Mouse (Mus musculus) heart, adult 8-10 months (tissue): ENCODE results near the gene Sh3bgrl2. TPM values are rescaled to one million over a fixed set of nuclear protein-coding genes. Genes with fewer than 3 reads are reported as not detected.

Experiments used
- DNase-seq: peaks from one replicate; pipeline ENCODE4 v3.0.0; 2022; ENCODE audit warnings: low spot score
- total RNA-seq, 4 experiments: library from RNA; stranded (reverse); gene quantifications; 2 replicates each; pipeline ENCODE4 v1.2.4; 2022

Sh3bgrl2 gene
- total RNA-seq, 4 experiments from 2014 or later: 3.8 to 8.4 (median 5.4) TPM

- DNase-seq: no peak
These were observed 80.8 kb downstream of the Sh3bgrl2 start for GRCm38 (mm10) chr9:83628669-83629612.

- no peak for DNase-seq
These were observed 82.2 kb downstream of the Sh3bgrl2 start for GRCm38 (mm10) chr9:83630341-83630740.

- DNase-seq: no peak
These were observed 83.8 kb downstream of the Sh3bgrl2 start for GRCm38 (mm10) chr9:83631920-83632319.

- no peak for DNase-seq
These were observed 86.6 kb downstream of the Sh3bgrl2 start for GRCm38 (mm10) chr9:83634703-83635102.

GRCm38 (mm10) chr9:83635997-83636396 is 87.9 kb downstream of the Sh3bgrl2 start:
- no peak for DNase-seq

- no peak for DNase-seq
These were observed 95.0 kb downstream of the Sh3bgrl2 start for GRCm38 (mm10) chr9:83643139-83643538.

- no peak for DNase-seq
These were observed 95.7 kb downstream of the Sh3bgrl2 start for GRCm38 (mm10) chr9:83643833-83644232.

- DNase-seq: no peak
These were observed 98.1 kb downstream of the Sh3bgrl2 start for GRCm38 (mm10) chr9:83646215-83646614.

- no peak for DNase-seq
These were observed 98.6 kb downstream of the Sh3bgrl2 start for GRCm38 (mm10) chr9:83646691-83647090.

GRCm38 (mm10) chr9:83647919-83648705 is 100.0 kb downstream of the Sh3bgrl2 start:
- DNase-seq: no peak

GRCm38 (mm10) chr9:83648733-83649132 is 100.6 kb downstream of the Sh3bgrl2 start:
- no peak for DNase-seq

GRCm38 (mm10) chr9:83652015-83652414 is 103.9 kb downstream of the Sh3bgrl2 start:
- no peak for DNase-seq

- DNase-seq: no peak
These were observed 104.6 kb downstream of the Sh3bgrl2 start for GRCm38 (mm10) chr9:83652590-83653172.

- DNase-seq: no peak
These were observed 106.5 kb downstream of the Sh3bgrl2 start for GRCm38 (mm10) chr9:83654601-83655000.

GRCm38 (mm10) chr9:83656960-83657651 is 109.0 kb downstream of the Sh3bgrl2 start:
- no peak for DNase-seq

- no peak for DNase-seq
These were observed 109.5 kb downstream of the Sh3bgrl2 start for GRCm38 (mm10) chr9:83657652-83658002.

GRCm38 (mm10) chr9:83659081-83659480 is 111.0 kb downstream of the Sh3bgrl2 start:
- no peak for DNase-seq

GRCm38 (mm10) chr9:83661811-83662210 is 113.7 kb downstream of the Sh3bgrl2 start:
- peak; percentile 47 for DNase-seq

- DNase-seq: no peak
These were observed 116.1 kb downstream of the Sh3bgrl2 start for GRCm38 (mm10) chr9:83663981-83664897.

GRCm38 (mm10) chr9:83664951-83665350 is 116.8 kb downstream of the Sh3bgrl2 start:
- DNase-seq: no peak
